In genomic region chr2:141156979-141157593, GRCm38 (mm10) we compare ENCODE assay signal across 22 mouse cellular contexts.
DNase-seq lines count a peak whose midpoint lies in the region; ATAC-seq and TF ChIP-seq lines count a peak whose summit lies in the region.
"Had no signal": no experiment of that assay in that cellular context is flagged by ENCODE, and none has a peak within 500 bp of the region (broad histone marks: within the 10 kb centered on the region; RNA-seq: fewer than 3 reads in every experiment).

No protein-coding gene starts in this region.

- no peaks in the 10 kb centered on the region for H3K9me3 ChIP-seq in forebrain, embryonic 10.5 days
- no peaks in the 10 kb centered on the region for H3K9me3 ChIP-seq in forebrain, postnatal 0 days (ENCODE audit: low read length)
- H3K9me3 ChIP-seq in neural tube, embryonic 13.5 days: no peaks in the 10 kb centered on the region
- H3K9me3 ChIP-seq in neural tube, embryonic 15.5 days (replicated peaks): no peaks in the 10 kb centered on the region
- no peaks in the 10 kb centered on the region for H3K9me3 ChIP-seq in limb, embryonic 10.5 days (replicated peaks)
- H3K9me3 ChIP-seq: embryonic facial prominence, embryonic 12.5 days; kidney, embryonic 15.5 days; liver, embryonic 15.5 days; neural tube, embryonic 12.5 days had no signal

- H3K27me3 ChIP-seq in forebrain, embryonic 10.5 days (ENCODE audit: poor library complexity, severe bottlenecking): peaks cover 51% of the 10 kb centered on the region
- no peaks in the 10 kb centered on the region for H3K27me3 ChIP-seq in forebrain, postnatal 0 days (ENCODE audit: insufficient read depth, low read length)
- no peaks in the 10 kb centered on the region for H3K27me3 ChIP-seq in neural tube, embryonic 13.5 days
- no peaks in the 10 kb centered on the region for H3K27me3 ChIP-seq in neural tube, embryonic 15.5 days (replicated peaks)
- H3K27me3 ChIP-seq in limb, embryonic 10.5 days (ENCODE audit: low read depth, poor library complexity, severe bottlenecking): no peaks in the 10 kb centered on the region
- H3K27me3 ChIP-seq: CH12.LX; embryonic facial prominence, embryonic 12.5 days; kidney, embryonic 15.5 days; liver, embryonic 15.5 days; neural tube, embryonic 12.5 days had no signal

- no peak for ATAC-seq in forebrain, postnatal 0 days
- no peak for ATAC-seq in neural tube, embryonic 13.5 days (ENCODE audit: low read depth)
- ATAC-seq in neural tube, embryonic 15.5 days (ENCODE audit: low FRiP score): no peak
- ATAC-seq: intestine, embryonic 16.5 days; lung, postnatal 0 days had no signal

- DNase-seq in forebrain, embryonic 10.5 days (ENCODE audit: extremely low spot score, low spot score): peak; percentile 23
- no peak for DNase-seq in forebrain, postnatal 0 days
- DNase-seq in limb, embryonic 10.5 days (ENCODE audit: low spot score): no peak
- DNase-seq in urinary bladder, adult 2 months (ENCODE audit: low spot score): no peak
- no peak for DNase-seq in liver
- DNase-seq: adrenal gland, postnatal 25 days; gastrocnemius, postnatal 25 days; heart, adult 2 months; heart, postnatal 36 days; kidney, postnatal 4 days; right cerebral cortex, postnatal 14 days; spleen, adult 18-20 months; thymus, postnatal 25 days had no signal

- no peaks in the 10 kb centered on the region for H3K36me3 ChIP-seq in forebrain, embryonic 10.5 days (replicated peaks)
- H3K36me3 ChIP-seq in forebrain, postnatal 0 days (ENCODE audit: insufficient read depth): no peaks in the 10 kb centered on the region
- no peaks in the 10 kb centered on the region for H3K36me3 ChIP-seq in neural tube, embryonic 13.5 days
- no peaks in the 10 kb centered on the region for H3K36me3 ChIP-seq in neural tube, embryonic 15.5 days
- no peaks in the 10 kb centered on the region for H3K36me3 ChIP-seq in limb, embryonic 10.5 days
- H3K36me3 ChIP-seq: embryonic facial prominence, embryonic 12.5 days; kidney, embryonic 15.5 days; liver, embryonic 15.5 days; neural tube, embryonic 12.5 days had no signal

- peaks cover 40% of the 10 kb centered on the region for H3K4me1 ChIP-seq in forebrain, embryonic 10.5 days
- 0 out of 2 replicates have a peak, but pooled peaks cover under 1% of the 10 kb centered on the region for H3K4me1 ChIP-seq in forebrain, postnatal 0 days (ENCODE audit: insufficient read depth)
- peaks cover 21% of the 10 kb centered on the region for H3K4me1 ChIP-seq in neural tube, embryonic 13.5 days (replicated peaks)
- H3K4me1 ChIP-seq in neural tube, embryonic 15.5 days: peaks cover 13% of the 10 kb centered on the region
- peaks cover 22% of the 10 kb centered on the region for H3K4me1 ChIP-seq in limb, embryonic 10.5 days
- H3K4me1 ChIP-seq: kidney, embryonic 15.5 days; liver, embryonic 15.5 days; neural tube, embryonic 12.5 days had no signal

- TF ChIP-seq CTCF in forebrain, postnatal 0 days (IDR thresholded peaks at IDR 0.05; ENCODE audit: low read depth): no peak

- 39% methylated on average over 7 of the region's 7 CpGs for WGBS in forebrain, embryonic 10.5 days
- WGBS in forebrain, postnatal 0 days: 19% methylated on average over 7 of the region's 7 CpGs
- WGBS in neural tube, embryonic 13.5 days: 67% methylated on average over 7 of the region's 7 CpGs
- 57% methylated on average over 7 of the region's 7 CpGs for WGBS in neural tube, embryonic 15.5 days
- WGBS in limb, embryonic 10.5 days: 67% methylated on average over 7 of the region's 7 CpGs

- H3K4me3 ChIP-seq in forebrain, embryonic 10.5 days: no peak overlapping the region
- H3K4me3 ChIP-seq in forebrain, postnatal 0 days (ENCODE audit: low read depth, low read length): no peak overlapping the region
- H3K4me3 ChIP-seq in neural tube, embryonic 13.5 days: no peak overlapping the region
- no peak overlapping the region for H3K4me3 ChIP-seq in neural tube, embryonic 15.5 days (replicated peaks)
- H3K4me3 ChIP-seq in limb, embryonic 10.5 days: no peak overlapping the region
- H3K4me3 ChIP-seq: embryonic facial prominence, embryonic 12.5 days; heart, adult 2 months; kidney, embryonic 15.5 days; liver, embryonic 15.5 days; neural tube, embryonic 12.5 days had no signal

- peak overlapping the region; percentile 61 for H3K27ac ChIP-seq in forebrain, embryonic 10.5 days
- no peak overlapping the region for H3K27ac ChIP-seq in forebrain, postnatal 0 days (ENCODE audit: low read depth, low read length)
- H3K27ac ChIP-seq in neural tube, embryonic 13.5 days (replicated peaks): peak overlapping the region; percentile 71
- H3K27ac ChIP-seq in neural tube, embryonic 15.5 days (replicated peaks): no peak overlapping the region
- peak overlapping the region; percentile 14; the same call in 1 of the 2 replicates for H3K27ac ChIP-seq in limb, embryonic 10.5 days
- H3K27ac ChIP-seq: embryonic facial prominence, embryonic 12.5 days; heart, adult 2 months; kidney, embryonic 15.5 days; liver, embryonic 15.5 days; neural tube, embryonic 12.5 days had no signal

- no peak overlapping the region for H3K4me2 ChIP-seq in forebrain, postnatal 0 days (ENCODE audit: low read depth)
- H3K4me2 ChIP-seq in neural tube, embryonic 13.5 days: no peak overlapping the region
- no peak overlapping the region for H3K4me2 ChIP-seq in neural tube, embryonic 15.5 days
- H3K4me2 ChIP-seq: embryonic facial prominence, embryonic 12.5 days; kidney, embryonic 15.5 days; liver, embryonic 15.5 days; neural tube, embryonic 12.5 days had no signal

- H3K9ac ChIP-seq in forebrain, postnatal 0 days: no peak overlapping the region
- H3K9ac ChIP-seq in neural tube, embryonic 13.5 days: no peak overlapping the region
- H3K9ac ChIP-seq in neural tube, embryonic 15.5 days (replicated peaks): no peak overlapping the region
- H3K9ac ChIP-seq: embryonic facial prominence, embryonic 12.5 days; kidney, embryonic 15.5 days; liver, embryonic 15.5 days; neural tube, embryonic 12.5 days had no signal

Comparison
In these comparisons a context has a peak if more than half of its experiments do, and no peak if none do; other contexts are left out.
1. H3K27ac ChIP-seq: peak in forebrain, embryonic 10.5 days (single experiment), neural tube, embryonic 13.5 days (single experiment) and limb, embryonic 10.5 days (single experiment); none in forebrain, postnatal 0 days (single experiment) and neural tube, embryonic 15.5 days (single experiment).